Mouse (Mus musculus) liver (tissue): ENCODE data around the gene Asb7.

Source experiments
- DNase-seq: peaks from one replicate; pipeline ENCODE4 v3.0.0-alpha.2; 2020; ENCODE audit warnings: mixed read lengths

Asb7 gene

DNA sequence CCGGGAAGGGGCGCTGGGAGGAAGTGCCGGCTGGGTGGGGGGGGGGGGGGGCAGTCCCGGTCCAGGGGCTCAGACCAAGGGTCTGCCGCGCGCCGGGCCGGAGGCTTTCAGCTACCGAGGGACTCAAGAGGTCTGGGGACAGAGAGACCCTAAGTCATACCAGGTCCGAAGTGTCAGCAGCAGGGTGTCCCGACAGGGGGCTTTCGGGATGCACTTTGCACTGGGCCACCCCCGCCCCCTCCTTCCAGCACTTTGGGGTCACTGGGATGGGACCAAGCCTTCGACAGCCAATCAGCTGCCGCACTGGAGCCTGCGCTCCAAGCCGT lies at the start of gene Asb7:
Gene Asb7, minus strand, starts transcription at position 303 of the 326 bp plus-strand sequence.
- no peak for DNase-seq

- no peak for DNase-seq
These were observed 48.0 kb upstream of the Asb7 start for GRCm38 (mm10) chr7:66737418-66737817.

GRCm38 (mm10) chr7:66734993-66735392 lies 45.6 kb upstream of the Asb7 start:
- DNase-seq, result no peak

DNA sequence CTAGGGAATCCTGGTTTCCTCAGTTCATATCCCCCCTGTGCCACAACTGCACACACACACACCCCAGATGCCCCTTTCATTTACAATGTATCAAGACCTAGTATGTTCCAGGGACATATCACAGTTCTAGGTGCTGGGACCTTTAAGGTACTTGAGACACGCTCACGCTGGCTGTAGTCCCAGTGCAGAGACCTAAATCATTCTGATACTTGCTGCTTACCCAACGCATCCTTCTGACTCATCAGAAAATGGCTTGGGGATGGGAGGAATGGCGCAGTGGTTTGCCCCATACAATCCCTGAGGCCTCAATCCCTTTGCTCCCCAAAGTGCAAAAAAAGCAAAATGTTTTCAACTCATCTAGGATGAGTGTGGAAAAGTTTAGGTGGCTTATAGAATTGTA lies 45.1 kb upstream of the Asb7 start:
- DNase-seq, result no peak

DNA sequence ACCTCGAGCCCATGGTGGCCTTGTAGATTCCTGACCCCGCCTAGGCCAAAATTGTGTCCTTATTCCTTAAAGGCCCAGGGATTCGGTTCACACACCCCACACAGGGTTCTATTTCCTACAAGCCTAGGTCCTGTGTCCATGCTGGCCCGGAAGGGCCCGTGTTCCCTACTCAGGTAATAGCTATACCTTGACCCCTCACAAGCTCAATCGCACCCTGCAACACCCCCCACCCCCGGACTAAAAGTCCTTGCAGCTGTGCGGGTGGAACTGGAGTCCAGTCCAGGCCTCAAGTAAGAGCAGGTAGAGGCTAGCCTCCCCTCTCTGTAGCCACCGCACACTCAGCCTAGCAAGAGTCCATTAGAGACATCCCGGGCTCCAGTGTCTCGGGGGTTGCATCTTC lies 44.5 kb upstream of the Asb7 start:
- DNase-seq, result no peak

GRCm38 (mm10) chr7:66733431-66733830 lies 44.0 kb upstream of the Asb7 start:
- DNase-seq, result no peak

DNA sequence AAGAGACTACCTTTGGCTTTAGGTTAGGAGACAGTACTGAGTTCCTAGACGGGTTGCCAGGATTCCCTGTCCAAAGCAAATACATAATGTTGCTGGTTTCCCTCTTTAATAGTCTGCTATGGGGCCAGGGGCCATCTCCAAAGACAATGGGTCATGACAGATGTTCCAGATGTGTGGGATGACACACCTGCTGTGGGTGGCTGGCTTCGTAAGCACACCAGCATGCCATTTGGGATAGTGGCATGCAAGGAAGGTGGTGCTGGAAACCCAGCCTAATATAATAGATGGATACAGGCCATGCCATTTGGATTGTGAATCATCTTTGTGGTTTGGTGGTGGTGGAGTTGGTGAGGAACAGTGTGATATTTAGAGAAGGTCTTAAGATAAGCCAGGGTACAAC lies 39.8 kb upstream of the Asb7 start:
- DNase-seq, result no peak

DNA sequence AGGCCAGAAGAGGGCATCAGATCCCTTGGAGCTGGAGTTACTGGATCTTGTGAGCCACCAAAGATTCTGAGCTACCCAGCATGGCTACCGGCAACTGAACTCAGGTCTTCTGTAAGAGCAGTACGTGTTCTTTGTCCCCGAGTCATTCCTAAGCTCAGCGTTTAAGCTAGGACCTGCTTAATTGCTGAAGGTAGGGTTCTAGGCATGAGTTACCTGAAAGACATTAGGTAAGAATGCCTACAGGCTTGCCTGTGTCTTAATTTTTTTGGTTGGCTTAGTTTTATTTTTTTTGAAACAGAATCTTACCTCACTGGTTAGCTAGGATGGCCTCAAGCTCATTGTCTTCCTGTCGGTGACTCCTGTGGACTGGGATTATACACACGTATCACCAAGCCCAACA lies 38.7 kb upstream of the Asb7 start:
- DNase-seq, result no peak

DNA sequence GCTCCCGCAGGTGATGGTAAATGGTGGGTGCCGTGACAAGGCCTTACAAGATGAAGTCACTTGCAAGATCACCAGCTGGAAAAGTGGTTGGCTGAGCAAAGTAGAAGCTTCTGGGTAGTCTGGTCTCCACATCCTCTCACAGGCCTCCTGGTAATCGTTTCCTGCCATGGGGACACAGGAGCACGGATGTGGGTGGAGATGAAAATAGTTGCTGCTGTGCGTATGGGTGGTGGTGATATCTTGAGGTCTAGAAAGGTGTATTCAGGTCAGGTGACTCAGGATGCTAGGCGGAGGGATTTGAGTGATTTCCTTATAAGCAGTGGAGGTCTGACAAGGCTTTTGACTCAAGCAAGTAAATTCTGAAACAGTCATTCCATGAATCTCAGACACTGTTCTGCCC lies 35.6 kb upstream of the Asb7 start:
- DNase-seq, result no peak

DNA sequence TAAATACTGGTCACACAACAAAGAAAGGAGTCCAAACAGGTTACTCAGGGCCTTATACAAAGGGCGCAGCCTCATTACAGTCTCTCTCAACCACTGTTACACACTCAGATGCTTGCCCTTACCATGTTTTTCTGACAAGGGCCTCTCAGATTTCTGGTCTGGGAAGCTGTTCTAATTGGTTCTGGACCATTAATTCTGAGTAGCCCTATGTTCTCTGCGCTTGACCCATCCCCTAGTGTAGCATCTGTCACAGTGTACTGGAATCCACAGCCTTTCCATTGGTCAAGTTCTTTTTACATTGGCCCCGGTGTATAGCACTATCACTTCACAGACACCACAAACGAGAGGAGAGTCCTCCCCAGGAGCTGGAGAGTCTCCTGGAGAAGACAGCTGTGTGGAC lies 35.1 kb upstream of the Asb7 start:
- DNase-seq, result no peak

- no peak for DNase-seq
These were observed 21.8 kb upstream of the Asb7 start for GRCm38 (mm10) chr7:66711166-66711565.

- DNase-seq, result no peak
These were observed 15.2 kb upstream of the Asb7 start for GRCm38 (mm10) chr7:66704631-66705030.

DNA sequence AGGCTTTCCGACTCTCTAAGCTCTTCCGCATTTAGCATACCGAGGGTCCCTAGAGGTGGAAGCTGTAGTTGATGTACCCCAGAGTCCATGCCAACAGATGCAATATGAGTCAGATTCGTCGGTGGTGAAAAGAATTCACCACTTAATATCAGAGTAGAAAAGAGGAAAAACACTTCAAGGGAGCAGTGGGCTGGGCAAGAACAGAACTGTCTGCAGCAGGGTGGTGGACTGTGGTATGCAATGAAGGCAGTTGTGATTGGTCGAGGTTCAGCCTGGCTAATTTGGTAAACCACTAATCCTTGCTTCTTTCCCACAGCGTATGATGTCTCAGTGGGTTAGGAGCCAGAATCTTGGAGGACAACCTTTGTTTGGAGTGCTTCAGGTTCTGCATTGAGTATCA lies 13.3 kb upstream of the Asb7 start:
- DNase-seq, result no peak

DNA sequence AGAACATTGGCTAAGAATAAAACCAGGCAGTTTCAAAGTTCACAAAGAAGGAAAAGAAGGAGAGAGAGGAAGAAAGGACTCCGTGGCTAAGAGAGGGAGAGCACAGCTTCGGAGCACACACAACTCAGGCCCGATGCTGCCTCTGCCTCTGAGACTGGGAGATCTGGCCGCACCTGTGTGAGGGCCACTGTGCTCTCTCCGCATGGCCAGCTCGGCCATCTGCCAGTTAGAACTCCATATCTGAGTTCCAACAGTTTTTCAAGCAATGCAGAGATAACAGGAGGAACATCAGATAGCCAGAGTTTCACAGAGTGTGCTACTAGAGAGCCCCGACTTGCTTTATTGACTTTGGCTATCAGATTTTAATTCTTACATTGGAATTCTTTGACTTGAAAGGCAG lies 5.1 kb upstream of the Asb7 start:
- DNase-seq, result no peak

GRCm38 (mm10) chr7:66689620-66690360 lies 394 bp upstream of the Asb7 start, which contains the start of gene Lins1:
Gene Lins1 (plus strand): TSS chr7:66689889.
- peak; percentile 97 for DNase-seq

- DNase-seq, result peak; percentile 5
These were observed 675 bp downstream of the Asb7 start for GRCm38 (mm10) chr7:66688721-66689120.

DNA sequence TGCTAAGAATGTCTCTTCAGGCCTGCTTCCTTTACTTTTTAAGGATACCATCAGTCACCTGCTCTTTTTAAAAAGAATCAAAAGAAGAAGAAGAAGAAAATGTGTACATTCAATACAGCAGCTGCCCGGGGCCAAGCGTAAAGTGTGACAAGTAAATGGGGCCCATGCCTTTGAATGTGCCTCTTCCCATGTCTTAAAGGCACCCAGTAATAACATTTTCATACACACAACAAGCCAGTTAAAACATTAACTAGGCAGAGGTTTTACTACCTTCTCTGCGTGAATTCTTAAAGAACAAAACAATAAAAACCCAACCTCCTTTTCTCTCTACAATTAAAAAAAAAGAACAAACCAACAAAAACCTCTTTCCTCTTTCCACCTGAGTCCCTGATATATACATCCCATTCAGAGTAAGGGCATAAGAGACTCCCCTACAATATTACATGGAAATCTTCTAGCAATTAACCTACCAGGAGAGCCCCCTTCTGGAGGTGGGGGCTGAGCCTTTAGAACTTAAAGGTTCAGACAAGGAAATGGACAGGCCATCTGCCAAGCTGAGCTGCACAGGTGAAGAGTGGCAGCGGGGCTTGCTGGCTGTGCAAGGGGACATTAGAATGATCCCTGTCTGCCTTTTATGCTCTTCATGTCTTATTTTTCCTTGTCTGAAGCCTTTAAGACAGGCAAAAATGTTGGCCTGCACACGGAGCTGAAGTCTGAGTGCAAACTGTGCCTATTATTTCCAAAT lies 7.1 kb downstream of the Asb7 start:
- no peak for DNase-seq

- no peak for DNase-seq
These were observed 13.6 kb downstream of the Asb7 start for GRCm38 (mm10) chr7:66675800-66676199.

DNA sequence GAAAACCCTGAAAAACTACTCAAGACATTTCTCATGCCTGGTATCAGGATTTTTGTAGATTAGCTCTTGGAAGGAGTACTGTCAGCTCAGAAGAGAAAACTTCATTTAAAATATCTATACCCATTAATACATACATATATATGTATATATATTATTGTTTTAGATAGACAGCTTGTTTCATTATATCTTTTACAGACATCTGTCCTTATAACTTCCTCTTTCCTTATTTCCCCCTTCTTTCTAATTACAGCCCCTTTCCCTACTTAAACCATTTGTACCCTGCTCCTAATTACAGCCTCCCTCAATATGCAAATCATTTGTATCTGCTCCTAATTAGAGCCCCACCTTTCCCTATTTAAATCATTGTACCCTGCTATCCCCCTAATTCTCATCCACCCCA lies 22.3 kb downstream of the Asb7 start:
- DNase-seq, result no peak

GRCm38 (mm10) chr7:66663548-66663947 lies 25.8 kb downstream of the Asb7 start:
- no peak for DNase-seq

DNA sequence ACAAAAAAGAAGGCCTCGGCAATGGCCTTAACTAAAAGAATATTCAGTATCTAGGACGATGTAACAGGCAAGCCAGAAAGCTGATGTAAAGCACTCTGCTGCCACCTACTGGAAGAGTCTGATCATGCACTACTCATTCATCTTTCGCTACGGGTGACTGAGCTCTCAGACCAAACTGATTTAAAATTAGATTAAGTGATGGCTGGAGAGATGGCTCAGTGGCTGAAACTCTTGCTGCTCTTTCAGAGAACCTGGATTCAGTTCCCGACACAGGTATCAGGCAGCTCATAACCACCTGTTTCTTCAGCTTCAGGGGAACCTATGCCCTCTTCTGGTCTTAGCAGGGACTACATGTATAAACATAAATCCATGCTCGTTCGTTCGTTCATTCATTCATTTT lies 27.8 kb downstream of the Asb7 start:
- peak; percentile 59 for DNase-seq

DNA sequence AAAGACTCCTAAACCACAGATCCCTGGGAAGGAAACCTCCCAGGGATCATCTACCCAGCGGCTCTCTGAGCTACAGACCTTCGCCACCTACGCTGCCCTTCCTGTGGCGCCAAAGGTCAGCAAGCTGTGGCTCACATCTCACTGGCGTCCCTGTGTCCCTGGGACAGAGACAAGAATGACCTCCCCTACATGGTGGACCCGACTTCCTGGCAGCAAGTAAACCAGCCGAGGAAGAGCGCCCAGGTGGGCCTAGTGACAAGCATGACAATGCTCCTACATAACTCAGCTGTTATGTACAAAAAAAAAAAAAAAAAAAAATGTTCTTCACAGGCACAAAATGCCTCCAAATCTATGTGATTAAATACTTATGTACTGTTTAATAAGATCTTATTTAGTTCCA lies 28.4 kb downstream of the Asb7 start:
- no peak for DNase-seq

DNA sequence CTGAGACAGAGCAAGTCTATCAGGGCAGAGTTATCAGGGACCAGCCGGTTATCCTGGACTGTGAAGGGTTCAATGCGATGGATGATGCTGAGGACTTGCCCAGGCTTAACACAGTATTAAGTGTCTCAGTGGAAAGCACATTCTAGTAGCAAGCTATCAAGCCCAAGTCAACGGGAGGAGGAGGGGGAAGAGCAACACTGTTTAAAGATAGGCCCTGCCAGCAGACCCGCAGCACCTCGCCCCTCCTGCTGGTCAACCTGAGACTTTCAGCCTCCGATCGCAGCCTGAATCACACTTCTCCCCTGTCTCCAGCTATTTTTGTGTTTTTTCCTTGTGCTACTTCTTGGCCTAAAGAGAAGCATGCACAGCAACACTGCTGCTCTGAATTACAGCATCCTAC lies 29.1 kb downstream of the Asb7 start:
- no peak for DNase-seq

DNA sequence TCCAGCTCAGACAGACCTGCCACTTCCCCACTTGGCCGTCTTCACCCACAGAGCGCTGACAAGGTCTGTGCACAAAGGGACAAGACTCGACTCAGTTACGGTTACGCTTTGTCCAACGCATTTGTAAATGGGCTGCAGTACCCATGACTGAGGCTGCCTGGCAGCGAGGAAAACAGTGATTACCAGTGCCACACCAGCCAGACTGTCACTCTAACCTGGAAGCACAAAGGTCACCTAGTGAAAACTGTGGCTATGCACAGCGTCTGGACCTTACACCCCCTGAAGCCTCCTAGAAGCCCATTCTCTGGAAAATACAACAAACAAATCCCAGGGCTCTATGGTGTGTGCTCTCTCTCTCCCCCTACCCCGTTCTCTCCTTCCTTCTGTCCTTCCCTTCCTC lies 33.9 kb downstream of the Asb7 start:
- DNase-seq, result no peak

DNA sequence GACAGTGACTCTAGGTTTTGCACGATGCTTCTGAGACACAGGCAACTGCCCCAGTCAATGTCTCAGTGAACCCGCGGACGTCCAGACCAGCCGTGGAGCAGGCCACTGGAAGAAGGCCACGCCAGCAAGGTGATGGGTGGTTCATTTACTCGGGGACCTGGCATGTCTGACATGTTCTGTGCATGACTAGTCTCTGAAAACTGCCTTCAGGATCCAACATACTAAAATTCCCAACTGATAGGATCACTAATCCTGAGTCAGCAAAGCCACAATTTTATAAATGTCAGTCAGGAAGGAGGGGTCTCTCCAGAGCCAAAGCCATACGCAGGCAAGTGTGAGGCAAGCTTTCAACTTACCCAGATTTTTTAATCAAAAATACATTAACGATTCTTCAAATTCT lies 35.8 kb downstream of the Asb7 start:
- DNase-seq, result no peak
